Mouse (Mus musculus) liver, adult (tissue): Measurements from ENCODE around the gene Tmem268.

Source experiments
- GATA4 ChIP-seq: IDR thresholded peaks from 2 replicates; pipeline ENCODE4 v1.6.1; 2014; ENCODE audit warnings: mild to moderate bottlenecking, low read length; ENCODE audit not compliant: insufficient replicate concordance

The Tmem268 gene

GRCm38 (mm10) chr4:63558407-63559081 lies at the start of gene Tmem268:
Gene Tmem268, plus strand, starts transcription at chr4:63558781.
- no peak for TF ChIP-seq GATA4

GRCm38 (mm10) chr4:63512921-63513320 lies 45.7 kb upstream of the Tmem268 start:
- no peak for TF ChIP-seq GATA4

DNA sequence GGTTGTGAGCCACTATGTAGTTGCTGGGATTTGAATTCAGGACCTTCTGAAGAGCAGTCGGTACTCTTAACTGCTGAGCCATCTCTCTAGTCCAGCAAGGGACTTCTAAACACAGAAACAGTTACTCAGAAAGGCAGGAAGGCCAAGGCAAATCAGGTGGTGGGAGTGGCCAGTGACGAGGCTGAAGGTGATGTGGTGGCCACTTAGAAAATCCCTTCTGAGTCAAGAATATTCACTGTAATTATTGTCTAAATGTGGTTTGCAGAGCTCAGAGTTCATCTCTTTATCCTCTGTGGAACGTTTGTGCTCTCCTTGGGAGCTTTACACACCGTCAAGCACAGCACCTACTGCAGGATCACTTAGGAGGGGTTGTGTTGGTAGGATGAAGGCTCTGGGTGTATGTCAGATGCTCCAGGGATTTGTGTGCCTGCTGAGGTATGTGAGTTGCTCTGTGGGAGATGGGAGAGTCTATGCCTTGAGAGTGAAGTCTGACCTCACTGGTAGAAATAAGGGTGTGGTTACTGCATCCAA lies 44.1 kb upstream of the Tmem268 start:
- no peak for TF ChIP-seq GATA4

DNA sequence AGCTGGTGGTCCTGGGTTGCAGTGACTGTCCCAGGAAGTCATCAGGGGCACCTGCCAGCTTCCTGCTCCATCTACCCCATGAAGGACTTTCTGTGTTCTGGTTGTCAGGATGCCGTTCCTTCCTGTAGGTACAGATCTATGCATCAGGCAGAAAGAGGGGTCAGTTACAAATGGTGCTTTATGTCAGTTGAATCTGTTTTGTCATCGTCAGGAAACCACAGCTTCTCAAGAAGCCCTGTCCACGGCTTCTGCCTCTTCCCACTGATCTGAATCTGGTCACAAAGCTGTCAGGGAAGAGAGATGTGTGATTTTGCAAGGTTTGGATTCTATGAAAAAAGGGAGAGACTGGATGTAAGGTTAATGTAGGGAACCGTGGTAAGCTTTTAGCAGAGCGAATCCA lies 43.6 kb upstream of the Tmem268 start:
- TF ChIP-seq GATA4: no peak

- no peak for TF ChIP-seq GATA4
Observed at GRCm38 (mm10) chr4:63521813-63522419, 36.7 kb upstream of the Tmem268 start.

DNA sequence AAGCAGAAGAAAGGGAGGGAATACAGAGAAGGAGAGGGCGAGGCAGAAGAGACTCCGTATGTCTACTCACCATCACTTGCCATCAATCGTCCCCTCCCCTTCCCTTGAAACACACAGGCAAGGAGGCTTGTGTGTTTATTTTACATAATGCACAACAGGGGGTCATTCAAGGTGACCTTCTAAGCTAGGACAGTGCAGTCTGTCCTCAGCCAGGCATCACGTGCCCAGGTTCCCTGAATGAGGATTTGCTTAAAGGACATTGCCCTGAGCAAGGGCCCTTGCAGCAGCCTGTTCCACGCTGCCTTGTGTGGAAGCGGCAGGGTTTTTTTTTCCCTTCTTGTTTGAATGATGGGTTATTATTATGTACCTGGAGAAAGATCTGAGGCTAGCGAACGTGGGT lies 33.1 kb upstream of the Tmem268 start:
- TF ChIP-seq GATA4: no peak

DNA sequence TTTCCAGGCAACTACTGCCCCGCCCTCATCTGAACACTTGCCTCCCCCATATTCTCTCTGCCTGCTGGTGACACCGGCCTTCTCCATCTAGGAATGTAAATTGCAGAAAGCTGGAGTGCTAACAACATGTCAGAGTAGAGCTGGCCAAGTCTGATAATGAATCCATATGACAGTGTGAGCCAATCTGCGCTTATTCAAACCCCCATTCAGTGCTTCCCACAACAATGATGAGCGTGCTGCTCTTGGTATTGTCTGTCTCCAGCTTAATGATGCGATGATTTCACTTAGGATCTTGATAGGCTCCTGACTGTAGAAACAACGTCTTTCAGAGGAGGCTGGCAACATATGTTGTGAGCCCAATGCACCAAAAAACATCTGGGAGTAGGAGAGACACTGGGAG lies 29.6 kb upstream of the Tmem268 start:
- TF ChIP-seq GATA4: no peak

- TF ChIP-seq GATA4: no peak
Observed at GRCm38 (mm10) chr4:63530409-63530808, 28.2 kb upstream of the Tmem268 start.

DNA sequence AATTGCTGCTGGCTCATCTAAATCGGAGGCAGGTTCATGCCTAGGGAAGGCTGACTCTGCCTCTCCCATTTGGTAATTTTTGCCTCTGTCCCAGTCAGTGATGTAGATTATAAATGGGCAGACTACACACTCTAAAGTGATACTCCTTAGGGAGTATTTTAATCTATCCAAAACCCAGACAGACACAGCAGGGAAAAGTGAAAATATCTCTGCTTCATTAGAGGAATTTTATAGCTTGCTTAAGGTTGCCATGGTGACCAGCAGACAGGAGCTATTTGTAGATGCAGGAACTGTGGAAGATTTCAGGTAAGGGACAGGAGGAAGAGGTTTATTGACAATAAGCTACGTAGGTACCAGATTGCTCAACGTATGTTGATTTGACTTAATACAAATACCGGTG lies 21.0 kb upstream of the Tmem268 start:
- TF ChIP-seq GATA4: no peak

DNA sequence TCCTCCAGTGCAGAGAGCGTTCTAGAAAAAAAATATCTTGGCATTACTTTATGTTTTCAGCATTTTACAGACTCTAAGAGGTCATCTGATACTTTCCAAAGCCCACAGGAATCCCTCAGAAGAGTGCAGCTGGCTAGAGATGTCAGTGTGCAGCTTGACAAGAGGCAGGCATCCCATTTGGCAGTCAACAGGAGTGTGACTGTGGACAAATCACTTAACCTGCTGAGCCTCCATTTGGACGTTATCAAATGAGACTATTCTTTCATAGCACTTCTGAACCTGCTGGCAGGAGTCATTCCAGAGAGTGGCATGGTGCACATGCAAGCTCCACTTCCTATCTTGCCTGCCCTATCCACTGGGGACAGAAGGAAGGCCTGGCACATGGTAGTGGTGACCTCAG lies 16.4 kb upstream of the Tmem268 start:
- TF ChIP-seq GATA4: no peak

GRCm38 (mm10) chr4:63543746-63544493 lies 14.7 kb upstream of the Tmem268 start:
- TF ChIP-seq GATA4: no peak

GRCm38 (mm10) chr4:63544494-63545230 lies 13.9 kb upstream of the Tmem268 start, which contains the start of gene Atp6v1g1:
Gene Atp6v1g1, plus strand, starts transcription at chr4:63544772.
- TF ChIP-seq GATA4: no peak

DNA sequence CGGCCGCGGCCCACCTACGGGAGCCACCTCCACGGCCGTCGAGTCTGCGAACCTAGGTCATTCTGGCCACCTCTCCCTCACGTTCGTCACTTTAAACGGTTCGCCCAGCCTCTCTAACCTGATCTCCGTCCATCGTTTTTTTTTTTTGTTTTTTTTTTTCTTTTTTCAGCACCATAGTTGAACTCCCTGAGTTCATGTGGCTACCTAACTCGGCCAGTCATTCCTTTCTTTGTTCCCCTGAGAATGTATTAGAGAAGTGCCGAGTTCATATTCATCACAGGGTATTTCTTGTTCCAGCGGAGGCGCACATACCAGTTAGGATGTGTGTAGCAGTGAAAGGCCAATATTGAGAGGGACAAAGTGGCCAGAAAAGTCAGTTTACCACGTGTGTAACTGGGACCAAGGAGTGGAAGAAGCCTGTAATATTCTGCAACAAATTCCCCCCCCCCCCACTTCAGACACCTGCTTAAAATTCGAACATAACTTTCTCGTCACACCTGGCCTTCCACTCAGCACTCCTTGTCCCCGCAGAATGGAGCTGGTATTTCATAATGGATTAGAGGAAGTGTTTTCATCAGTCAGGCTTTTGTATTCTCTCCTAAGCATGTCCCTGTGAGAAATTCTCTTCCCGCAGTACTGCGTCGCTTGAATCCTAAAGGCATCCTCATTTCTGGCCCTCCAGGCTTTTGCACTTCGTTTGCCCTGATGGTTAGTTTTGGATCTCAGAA lies 13.2 kb upstream of the Tmem268 start:
- TF ChIP-seq GATA4: no peak

- TF ChIP-seq GATA4: no peak
Observed at GRCm38 (mm10) chr4:63546441-63547055, 12.0 kb upstream of the Tmem268 start.
